Mouse (Mus musculus) thymus, adult 2 months (tissue): Measurements from ENCODE around the gene Naa38.

Experiments
- CTCF ChIP-seq: fragments of 200-500 bp; IDR thresholded peaks from 2 replicates; pipeline ENCODE4 v1.5.1; 2012; ENCODE audit warnings: mild to moderate bottlenecking, control low read depth, low read length, moderate library complexity, borderline replicate concordance; ENCODE audit not compliant: control insufficient read depth, poor library complexity, insufficient read depth; ENCODE audit errors: extremely low read depth
- POLR2A ChIP-seq: fragments of 200-500 bp; IDR thresholded peaks from 2 replicates; pipeline ENCODE4 v1.6.1; 2012; ENCODE audit warnings: mild to moderate bottlenecking, low read length, control low read depth, moderate library complexity; ENCODE audit not compliant: control insufficient read depth, poor library complexity, insufficient read depth; ENCODE audit errors: extremely low read depth

DNA sequence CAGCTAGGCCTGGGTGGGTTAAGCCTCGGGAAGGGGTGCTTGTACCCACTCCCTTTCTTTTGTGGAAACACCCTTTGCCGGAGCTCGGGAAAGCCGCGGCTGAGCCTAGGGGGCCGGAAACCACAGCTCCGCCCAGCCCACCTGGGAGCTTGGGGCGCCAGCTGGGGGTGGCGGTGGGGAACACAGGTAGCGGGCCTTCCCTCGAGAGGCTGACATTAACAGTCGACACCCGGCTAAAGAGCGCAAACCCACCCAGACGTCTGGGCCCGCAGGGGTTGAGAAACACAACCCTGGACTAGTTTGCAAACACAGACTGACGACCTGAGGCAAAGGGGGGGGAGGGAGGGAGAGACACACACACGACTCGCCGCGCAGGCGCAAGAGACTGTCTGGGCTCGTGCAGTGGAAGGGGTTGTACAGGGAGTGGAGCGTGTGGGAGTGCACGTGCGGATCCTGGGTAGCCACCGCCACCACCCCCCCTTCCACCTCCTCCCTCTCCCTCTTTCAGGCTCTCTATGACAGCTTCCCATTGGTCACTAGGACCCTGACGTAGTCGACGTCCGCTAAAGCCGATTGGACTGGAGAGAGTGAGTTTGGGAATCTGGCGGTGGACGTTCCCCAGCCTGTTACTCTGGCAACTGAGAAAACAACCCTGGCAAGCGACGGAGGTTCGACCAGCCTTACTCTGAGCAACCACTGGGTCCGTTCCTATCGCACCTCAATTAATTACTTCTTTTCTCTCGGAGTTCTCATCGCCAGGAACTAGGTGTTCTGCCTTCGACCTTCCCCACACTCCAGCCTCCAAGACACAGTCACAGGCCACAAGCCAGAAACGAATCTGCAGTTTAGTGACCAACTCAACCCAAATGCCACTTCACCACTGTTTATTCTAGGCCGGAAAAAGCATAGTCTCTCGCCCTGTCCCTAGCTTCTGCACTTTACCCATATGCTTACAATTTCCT is 23.5 kb downstream of the Naa38 start:
- peak; percentile 15; the same call in 1 of the 2 replicates for TF ChIP-seq POLR2A
- TF ChIP-seq CTCF: no peak
